Mouse (Mus musculus) heart, postnatal 0 days (tissue): ENCODE data around the gene Mapre3. TPM values are rescaled to one million over a fixed set of nuclear protein-coding genes. Genes with fewer than 3 reads are reported as not detected.

Experiments used
- ATAC-seq: fragments of 200-750 bp; cut with Nextera tagmentation; 2 replicates; pipeline ENCODE4 v1.8.0; 2017; ENCODE audit warnings: low read depth, moderate number of reproducible peaks, moderate library complexity; ENCODE audit not compliant: insufficient read depth
- DNase-seq: peaks from one replicate; pipeline ENCODE4 v3.0.0-alpha.2; 2016; ENCODE audit warnings: low spot score
- H3K27ac ChIP-seq: fragments of 300-500 bp; sonication (generic); 2 replicates; pipeline ENCODE4 v1.5.1; 2014; ENCODE audit warnings: low read depth, mild to moderate bottlenecking
- H3K27me3 ChIP-seq: fragments of 300-500 bp; sonication (generic); 2 replicates; pipeline ENCODE4 v1.6.1; 2014; ENCODE audit warnings: low read length, mixed read lengths; ENCODE audit not compliant: control insufficient read depth, insufficient read depth
- H3K36me3 ChIP-seq: fragments of 300-500 bp; sonication (generic); replicated peaks from 2 replicates; pipeline ENCODE4 v1.6.1; 2014; ENCODE audit warnings: low read length, mixed read lengths; ENCODE audit not compliant: control insufficient read depth, insufficient read depth
- H3K4me1 ChIP-seq: fragments of 300-500 bp; sonication (generic); 2 replicates; pipeline ENCODE4 v1.6.1; 2014; ENCODE audit warnings: antibody characterized with exemption; ENCODE audit not compliant: control insufficient read depth, insufficient read depth
- H3K4me2 ChIP-seq: fragments of 300-500 bp; sonication (generic); 2 replicates; pipeline ENCODE4 v1.6.1; 2014; ENCODE audit warnings: low read depth, mild to moderate bottlenecking, low read length, moderate library complexity
- H3K4me3 ChIP-seq: fragments of 300-500 bp; sonication (generic); 2 replicates; pipeline ENCODE4 v1.5.1; 2014; ENCODE audit warnings: low read depth, low read length
- H3K9ac ChIP-seq: fragments of 300-500 bp; sonication (generic); replicated peaks from 2 replicates; pipeline ENCODE4 v1.6.1; 2014; ENCODE audit warnings: low read depth, low read length, mixed read lengths
- H3K9me3 ChIP-seq: fragments of 300-500 bp; sonication (generic); replicated peaks from 2 replicates; pipeline ENCODE4 v1.6.1; 2016; ENCODE audit warnings: low read length; ENCODE audit not compliant: control insufficient read depth
- CTCF ChIP-seq: IDR thresholded peaks from 2 replicates; pipeline ENCODE4 v1.5.1; 2016; ENCODE audit warnings: antibody characterized with exemption, control low read depth, low read depth
- EP300 ChIP-seq: IDR thresholded peaks from 2 replicates; pipeline ENCODE4 v1.6.1; 2016; ENCODE audit warnings: antibody characterized with exemption, low read depth
- WGBS: fragments of 180-500 bp; shearing (Covaris S2); extraction: QIAGEN DNeasy Blood & Tissue Kit; methylation state at CpG from one replicate; pipeline ENCODE4 v1.1.7; 2014; 5-methylcytosine and 5-hydroxymethylcytosine counted together
- polyA plus RNA-seq: library from polyadenylated mRNA; unstranded; fragments of >200 nt; fragmentation: Nextera tagmentation; extraction: Ambion mirVana; gene quantifications from 2 replicates; pipeline ENCODE4 v1.2.1, GENCODE M21; 2015
- total RNA-seq: library from RNA; depleted of rRNA; stranded (reverse); fragments of >200 nt; gene quantifications from 2 replicates; pipeline ENCODE4 v1.2.3, GENCODE M21; 2014; ENCODE audit warnings: low replicate concordance; rRNA removed

Gene Mapre3
- 5.3 and 11.9 TPM in 2 replicates for total RNA-seq
- polyA plus RNA-seq = 15.8 TPM in 2 replicates

- Histone ChIP-seq H3K9ac (peak within 1 kb of the TSS; percentile 74), H3K27me3 (peaks cover 18% of the 10 kb centered on the region), H3K4me3 (peak within 1 kb of the TSS; percentile 90), H3K9me3 (no peaks in the 10 kb centered on the region), H3K4me1 (peaks cover 8% of the 10 kb centered on the region; the same call in 1 of the 2 replicates), H3K27ac (no peak within 1 kb of the TSS), H3K36me3 (no peaks in the 10 kb centered on the region), H3K4me2 (peak within 1 kb of the TSS; percentile 92)
- ATAC-seq (peak; percentile 90), DNase-seq (peak; percentile 86)
- TF ChIP-seq EP300 = no peak
- TF ChIP-seq CTCF = no peak
- under 1% methylated on average over 59 of the region's 59 CpGs for WGBS
Observed at GRCm38 (mm10) chr5:30814424-30815119, at the start of gene Mapre3. Gene Mapre3, plus strand, starts transcription at chr5:30814641.

GRCm38 (mm10) chr5:30765596-30766370 lies 48.7 kb upstream of the Mapre3 start:
- H3K36me3 ChIP-seq = no peaks in the 10 kb centered on the region
- peaks cover 24% of the 10 kb centered on the region for H3K4me1 ChIP-seq
- no peaks in the 10 kb centered on the region for H3K9me3 ChIP-seq
- WGBS = 55% methylated on average over 12 of the region's 12 CpGs
- DNase-seq (no peak), ATAC-seq (no peak)
- no peak for TF ChIP-seq EP300
- no peak for TF ChIP-seq CTCF
- H3K9ac ChIP-seq = no peak overlapping the region
- H3K4me2 ChIP-seq = no peak overlapping the region
- H3K27me3 ChIP-seq = no peaks in the 10 kb centered on the region
- 0 out of 2 replicates have a peak overlapping the region, but pooled peaks have one; percentile 11 for H3K27ac ChIP-seq
- no peak overlapping the region for H3K4me3 ChIP-seq

- DNase-seq = no peak
- no peak for TF ChIP-seq CTCF
- no peak for TF ChIP-seq EP300
- WGBS = 51% methylated on average over 4 of the region's 4 CpGs
- Histone ChIP-seq H3K4me3 (no peak overlapping the region), H3K27me3 (no peaks in the 10 kb centered on the region), H3K36me3 (no peaks in the 10 kb centered on the region), H3K9me3 (no peaks in the 10 kb centered on the region), H3K9ac (no peak overlapping the region), H3K27ac (peak overlapping the region; percentile 40; the same call in 1 of the 2 replicates), H3K4me2 (peak overlapping the region; percentile 20; the same call in 1 of the 2 replicates), H3K4me1 (peaks cover 24% of the 10 kb centered on the region)
- ATAC-seq = no peak; the same call in 1 of the 2 replicates
Observed at GRCm38 (mm10) chr5:30768082-30768481, 46.4 kb upstream of the Mapre3 start.

- TF ChIP-seq CTCF = no peak
- no peak for TF ChIP-seq EP300
- DNase-seq = peak; percentile 72
- H3K4me2 ChIP-seq = peak overlapping the region; percentile 20
Observed at GRCm38 (mm10) chr5:30768598-30768997, 45.8 kb upstream of the Mapre3 start.

GRCm38 (mm10) chr5:30769075-30769474 lies 45.4 kb upstream of the Mapre3 start:
- TF ChIP-seq EP300 (no peak), CTCF (no peak)
- ATAC-seq (no peak), DNase-seq (no peak)
- no peaks in the 10 kb centered on the region for H3K9me3 ChIP-seq
- 60% methylated on average over 9 of the region's 9 CpGs for WGBS
- H3K4me2 ChIP-seq = 0 out of 2 replicates have a peak overlapping the region, but pooled peaks have one; percentile 20
- H3K9ac ChIP-seq = no peak overlapping the region
- peaks cover 24% of the 10 kb centered on the region for H3K4me1 ChIP-seq
- no peak overlapping the region for H3K4me3 ChIP-seq
- no peak overlapping the region for H3K27ac ChIP-seq
- H3K36me3 ChIP-seq = no peaks in the 10 kb centered on the region
- peaks cover 6% of the 10 kb centered on the region; the same call in 1 of the 2 replicates for H3K27me3 ChIP-seq

More at GRCm38 (mm10) chr5:30768598-30768997, 45.8 kb upstream of the Mapre3 start:
- no peak overlapping the region for H3K4me3 ChIP-seq
- WGBS = 9% methylated on average over 9 of the region's 9 CpGs
- H3K4me1 ChIP-seq = peaks cover 24% of the 10 kb centered on the region
- H3K9me3 ChIP-seq = no peaks in the 10 kb centered on the region
- H3K36me3 ChIP-seq = no peaks in the 10 kb centered on the region
- no peak overlapping the region for H3K9ac ChIP-seq
- H3K27me3 ChIP-seq = peaks cover 1% of the 10 kb centered on the region; the same call in 1 of the 2 replicates
- ATAC-seq = peak; percentile 60
- no peak overlapping the region for H3K27ac ChIP-seq
